Mouse (Mus musculus) stomach, postnatal 0 days (tissue): ENCODE measurements at regions not wholly inside any gene's neighbourhood (a gene's known extent, or its start where the extent isn't known, plus 50 kb on each side); places are given as distances from the start of the nearest gene placed in this dataset.

Experiments
- CTCF ChIP-seq: IDR thresholded peaks from 2 replicates; pipeline ENCODE4 v1.5.1; 2016; ENCODE audit warnings: antibody characterized with exemption, low read depth, mild to moderate bottlenecking, moderate library complexity
- EP300 ChIP-seq: optimal IDR thresholded peaks from 2 replicates; pipeline ENCODE3; 2016; ENCODE audit warnings: antibody characterized with exemption

DNA sequence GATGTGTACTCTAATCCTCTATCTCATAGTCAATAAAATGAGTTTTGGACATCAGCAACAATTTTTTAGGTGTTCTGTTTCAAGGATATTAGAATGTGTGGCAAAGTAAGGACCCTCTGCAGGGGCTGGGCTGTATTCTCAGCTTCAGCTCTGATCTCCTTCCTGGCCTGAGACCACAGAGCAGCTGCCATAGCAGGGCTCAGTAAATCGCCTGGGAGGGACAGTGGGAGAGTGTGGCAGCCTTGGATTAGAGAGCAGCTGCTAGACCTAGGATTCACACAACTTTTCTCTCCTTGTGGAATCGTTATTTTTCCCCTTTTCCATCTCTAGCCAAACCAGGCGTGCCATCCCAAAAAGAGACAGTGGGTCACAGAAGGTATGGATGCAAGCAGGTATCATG lies 222.8 kb downstream of the Cog6 start:
- TF ChIP-seq CTCF (no peak), EP300 (no peak)
